Mouse (Mus musculus) midbrain, embryonic 12.5 days (tissue): ENCODE measurements around the gene Gm6588. TPM values are rescaled to one million over a fixed set of nuclear protein-coding genes. Genes with fewer than 3 reads are reported as not detected.

ENCODE experiments used
- ATAC-seq: fragments of 200-750 bp; cut with Nextera tagmentation; 2 replicates; pipeline ENCODE4 v1.8.0; 2017; ENCODE audit warnings: low read depth, moderate TSS enrichment, moderate library complexity; ENCODE audit not compliant: low FRiP score
- H3K27ac ChIP-seq: fragments of 300-500 bp; sonication (generic); replicated peaks from 2 replicates; pipeline ENCODE4 v1.5.1; 2016; ENCODE audit warnings: mild to moderate bottlenecking
- H3K27me3 ChIP-seq: fragments of 300-500 bp; sonication (generic); 2 replicates; pipeline ENCODE4 v1.6.1; 2016; ENCODE audit warnings: mild to moderate bottlenecking
- H3K36me3 ChIP-seq: fragments of 300-500 bp; sonication (generic); 2 replicates; pipeline ENCODE4 v1.6.1; 2016
- H3K4me1 ChIP-seq: fragments of 300-500 bp; sonication (generic); 2 replicates; pipeline ENCODE4 v1.6.1; 2016
- H3K4me2 ChIP-seq: fragments of 300-500 bp; sonication (generic); replicated peaks from 2 replicates; pipeline ENCODE4 v1.6.1; 2016; ENCODE audit warnings: mild to moderate bottlenecking, moderate library complexity
- H3K4me3 ChIP-seq: fragments of 300-500 bp; sonication (generic); 2 replicates; pipeline ENCODE4 v1.5.1; 2016; ENCODE audit warnings: mild to moderate bottlenecking
- H3K9ac ChIP-seq: fragments of 300-500 bp; sonication (generic); replicated peaks from 2 replicates; pipeline ENCODE4 v1.6.1; 2016; ENCODE audit warnings: mild to moderate bottlenecking, moderate library complexity
- H3K9me3 ChIP-seq: fragments of 300-500 bp; sonication (generic); 2 replicates; pipeline ENCODE4 v1.6.1; 2016; ENCODE audit warnings: mild to moderate bottlenecking
- WGBS: fragments of 180-500 bp; shearing (Covaris S2); methylation state at CpG from one replicate; pipeline ENCODE4 v1.1.7; 2016; 5-methylcytosine and 5-hydroxymethylcytosine counted together
- polyA plus RNA-seq: library from polyadenylated mRNA; unstranded; fragments of >200 nt; fragmentation: Nextera tagmentation; extraction: Ambion mirVana; gene quantifications from 2 replicates; pipeline ENCODE4 v1.2.1, GENCODE M21; 2016

The Gm6588 gene
- polyA plus RNA-seq, 1 experiment from 2014 or later, result 0.42 TPM

GRCm38 (mm10) chr5:112428944-112429343 is 20.3 kb upstream of the Gm6588 start:
- Histone ChIP-seq H3K4me3 (peak overlapping the region; percentile 14; the same call in 1 of the 2 replicates), H3K4me1 (peaks cover 19% of the 10 kb centered on the region), H3K9me3 (no peaks in the 10 kb centered on the region), H3K27ac (no peak overlapping the region), H3K27me3 (peaks cover 82% of the 10 kb centered on the region), H3K36me3 (no peaks in the 10 kb centered on the region), H3K9ac (no peak overlapping the region), H3K4me2 (peak overlapping the region; percentile 41)
- WGBS, result 11% methylated on average over 19 of the region's 19 CpGs
- peak; percentile 42; the same call in 1 of the 2 replicates for ATAC-seq

DNA sequence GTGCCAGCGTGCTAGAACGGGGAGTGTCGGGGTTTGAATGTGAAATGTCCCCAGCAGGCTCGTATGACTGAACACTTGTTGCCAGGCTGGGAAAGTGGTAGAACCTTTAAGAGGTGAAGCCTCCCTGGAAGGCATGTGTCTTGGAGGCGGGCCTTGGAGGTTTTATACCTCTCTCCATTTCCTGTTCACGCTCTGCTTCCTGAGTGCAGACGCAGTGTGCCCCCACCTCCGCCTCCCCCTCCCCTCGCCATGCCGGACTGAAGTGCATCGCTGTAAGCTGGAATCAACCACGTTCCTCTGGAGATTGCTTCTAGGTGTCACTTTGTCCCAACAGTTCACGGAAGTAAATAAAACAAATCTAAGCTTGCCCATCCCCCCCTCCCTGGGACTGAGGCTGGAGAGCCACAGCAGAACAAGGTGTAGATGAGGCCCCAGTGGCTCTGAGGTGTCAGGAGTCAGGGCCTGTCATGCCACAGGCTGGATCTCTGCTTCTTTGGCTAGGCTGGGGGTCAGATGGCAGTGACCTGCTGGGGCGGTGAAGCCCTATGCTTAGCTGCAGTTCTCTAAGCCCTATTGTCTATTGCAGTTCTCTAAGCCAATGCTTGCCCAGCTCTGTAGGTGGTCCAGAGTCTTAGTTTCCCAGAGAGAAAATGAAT is 18.0 kb upstream of the Gm6588 start:
- Histone ChIP-seq H3K27ac (no peak overlapping the region), H3K4me2 (no peak overlapping the region)
- 19% methylated on average over 14 of the region's 14 CpGs for WGBS

DNA sequence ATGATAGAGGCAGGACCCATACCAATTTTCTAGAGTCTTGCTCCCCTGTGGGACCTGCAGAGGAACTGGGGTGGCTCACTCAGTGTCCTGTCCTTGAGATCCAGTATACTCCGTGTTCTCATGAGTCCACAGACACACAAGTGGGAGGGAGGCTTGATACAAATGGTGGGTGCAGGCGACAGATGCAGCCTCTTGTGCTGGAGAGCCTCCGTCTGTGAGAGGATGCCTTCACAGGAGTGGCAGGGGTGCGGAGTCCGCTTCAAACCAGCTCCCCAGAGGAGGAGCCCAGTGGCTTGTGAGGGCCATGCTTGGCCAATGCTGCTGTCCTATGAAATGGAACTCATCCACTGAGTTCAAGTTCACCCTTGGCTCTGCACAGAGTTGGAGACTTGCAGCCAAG is 17.2 kb upstream of the Gm6588 start:
- Histone ChIP-seq H3K27ac (no peak overlapping the region), H3K4me3 (no peak overlapping the region), H3K36me3 (no peaks in the 10 kb centered on the region), H3K9ac (no peak overlapping the region; the same call in 1 of the 2 replicates), H3K4me1 (peaks cover 19% of the 10 kb centered on the region), H3K4me2 (no peak overlapping the region), H3K9me3 (no peaks in the 10 kb centered on the region), H3K27me3 (peaks cover 63% of the 10 kb centered on the region)
- ATAC-seq, result no peak
- 36% methylated on average over 5 of the region's 5 CpGs for WGBS

More for the DNA sequence above, 18.0 kb upstream of the Gm6588 start:
- H3K4me3 ChIP-seq, result no peak overlapping the region
- ATAC-seq, result no peak
- H3K36me3 ChIP-seq, result no peaks in the 10 kb centered on the region
- H3K9ac ChIP-seq, result no peak overlapping the region; the same call in 1 of the 2 replicates
- no peaks in the 10 kb centered on the region for H3K9me3 ChIP-seq
- H3K4me1 ChIP-seq, result peaks cover 19% of the 10 kb centered on the region
- peaks cover 71% of the 10 kb centered on the region for H3K27me3 ChIP-seq

- H3K4me3 ChIP-seq, result no peak overlapping the region
- no peak overlapping the region for H3K9ac ChIP-seq
- peaks cover 64% of the 10 kb centered on the region for H3K27me3 ChIP-seq
- WGBS, result under 1% methylated on average over 8 of the region's 8 CpGs
- H3K4me2 ChIP-seq, result no peak overlapping the region
- H3K4me1 ChIP-seq, result peaks cover 19% of the 10 kb centered on the region
- no peaks in the 10 kb centered on the region for H3K9me3 ChIP-seq
- no peaks in the 10 kb centered on the region for H3K36me3 ChIP-seq
- no peak overlapping the region for H3K27ac ChIP-seq
- 0 out of 2 replicates have a peak, but pooled peaks have one; percentile 20 for ATAC-seq
Measured at GRCm38 (mm10) chr5:112433004-112433403, 16.2 kb upstream of the Gm6588 start.

DNA sequence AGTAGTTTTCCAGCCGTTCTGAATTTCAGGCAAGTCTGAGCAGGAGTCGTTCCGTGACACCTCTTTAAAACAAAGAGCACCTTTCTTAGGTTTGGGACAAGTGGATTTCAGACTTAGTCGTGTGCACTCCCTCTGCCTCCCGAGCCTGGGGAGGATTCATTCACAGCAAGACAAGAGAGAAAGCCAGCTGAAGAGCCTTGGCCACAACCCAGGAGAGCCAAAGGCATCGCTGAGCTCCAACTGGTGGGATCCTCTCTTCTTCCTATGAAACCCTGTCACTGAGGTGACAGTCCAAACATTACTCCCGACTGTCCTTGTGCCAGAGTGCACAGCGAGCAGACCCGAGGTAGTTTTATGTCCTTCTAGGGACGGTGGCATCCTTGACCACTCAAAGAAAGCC is 10.7 kb upstream of the Gm6588 start:
- Histone ChIP-seq H3K9me3 (no peaks in the 10 kb centered on the region), H3K36me3 (no peaks in the 10 kb centered on the region), H3K27ac (no peak overlapping the region), H3K9ac (no peak overlapping the region), H3K27me3 (peaks cover 22% of the 10 kb centered on the region), H3K4me1 (no peaks in the 10 kb centered on the region), H3K4me3 (no peak overlapping the region), H3K4me2 (no peak overlapping the region)
- 71% methylated on average over 10 of the region's 10 CpGs for WGBS
- no peak for ATAC-seq

DNA sequence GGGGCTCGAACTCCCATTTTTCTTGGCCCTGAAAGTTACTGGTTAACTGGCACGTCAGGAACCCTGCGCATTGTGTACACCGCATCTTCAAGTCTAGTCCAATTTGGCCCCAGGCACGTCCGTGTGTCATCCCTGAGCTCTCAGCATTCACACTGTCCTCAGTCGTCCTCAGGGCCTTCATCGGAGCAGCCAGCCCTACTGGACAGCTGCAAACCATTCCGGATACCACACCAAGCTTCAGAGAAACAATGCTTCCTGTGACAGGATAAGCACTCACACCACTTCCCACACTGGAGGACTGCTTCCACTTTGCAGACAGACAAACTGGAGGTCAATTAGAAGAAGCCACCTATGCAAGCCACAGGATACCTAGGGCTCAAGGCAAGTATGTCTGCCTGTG is 3.9 kb downstream of the Gm6588 start:
- peaks cover 38% of the 10 kb centered on the region; the same call in 1 of the 2 replicates for H3K27me3 ChIP-seq
- no peak overlapping the region for H3K27ac ChIP-seq
- no peaks in the 10 kb centered on the region for H3K4me1 ChIP-seq
- ATAC-seq, result no peak
- H3K4me3 ChIP-seq, result no peak overlapping the region
- no peaks in the 10 kb centered on the region for H3K9me3 ChIP-seq
- no peak overlapping the region for H3K4me2 ChIP-seq
- WGBS, result 82% methylated on average over 9 of the region's 9 CpGs
- no peak overlapping the region for H3K9ac ChIP-seq
- 0 out of 2 replicates have a peak, but pooled peaks cover 6% of the 10 kb centered on the region for H3K36me3 ChIP-seq

DNA sequence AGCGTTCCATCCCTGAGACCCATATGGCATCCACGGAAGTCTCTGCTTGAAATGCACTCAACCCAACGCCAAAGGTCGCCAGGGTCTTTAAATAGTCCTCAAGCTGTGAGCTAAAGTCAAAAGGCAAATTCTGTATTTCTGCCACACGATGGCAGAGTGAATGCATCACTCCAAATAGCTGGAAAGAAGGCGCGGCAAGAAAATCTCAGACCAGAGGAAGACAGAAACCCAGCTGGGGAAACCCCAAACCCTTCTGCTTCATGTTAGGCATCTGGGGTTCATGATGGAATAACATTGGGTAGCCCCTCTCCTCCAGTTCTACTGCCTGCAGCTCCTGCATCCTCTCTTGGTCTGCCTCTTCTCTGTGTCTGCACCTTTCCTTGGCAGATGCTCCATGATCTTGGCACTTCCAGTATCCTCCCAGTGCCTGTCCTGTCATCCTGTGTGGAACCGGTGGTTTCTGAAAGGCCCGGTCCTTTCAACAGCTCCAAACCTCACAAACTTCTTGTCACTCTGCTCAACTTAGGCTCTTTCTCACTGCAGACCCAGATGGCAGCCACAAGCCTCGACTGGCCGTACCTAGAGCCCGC is 5.8 kb downstream of the Gm6588 start:
- H3K36me3 ChIP-seq, result 0 out of 2 replicates have a peak, but pooled peaks cover 6% of the 10 kb centered on the region
- no peak overlapping the region for H3K27ac ChIP-seq
- H3K9me3 ChIP-seq, result no peaks in the 10 kb centered on the region
- peaks cover 9% of the 10 kb centered on the region; the same call in 1 of the 2 replicates for H3K4me1 ChIP-seq
- ATAC-seq, result no peak
- 64% methylated on average over 12 of the region's 12 CpGs for WGBS
- no peak overlapping the region for H3K9ac ChIP-seq
- H3K4me2 ChIP-seq, result no peak overlapping the region
- H3K4me3 ChIP-seq, result no peak overlapping the region
- H3K27me3 ChIP-seq, result peaks cover 38% of the 10 kb centered on the region; the same call in 1 of the 2 replicates

GRCm38 (mm10) chr5:112459903-112460302 is 10.7 kb downstream of the Gm6588 start:
- 0 out of 2 replicates have a peak overlapping the region, but pooled peaks have one; percentile 15 for H3K27ac ChIP-seq
- 0 out of 2 replicates have a peak, but pooled peaks cover 6% of the 10 kb centered on the region for H3K36me3 ChIP-seq
- 66% methylated on average over 3 of the region's 3 CpGs for WGBS
- ATAC-seq, result no peak
- peaks cover 36% of the 10 kb centered on the region; the same call in 1 of the 2 replicates for H3K27me3 ChIP-seq
- H3K9me3 ChIP-seq, result no peaks in the 10 kb centered on the region
- H3K4me2 ChIP-seq, result no peak overlapping the region
- H3K4me3 ChIP-seq, result no peak overlapping the region
- no peak overlapping the region for H3K9ac ChIP-seq
- H3K4me1 ChIP-seq, result peaks cover 10% of the 10 kb centered on the region; the same call in 1 of the 2 replicates

GRCm38 (mm10) chr5:112466331-112466730 is 17.1 kb downstream of the Gm6588 start:
- Histone ChIP-seq H3K9ac (no peak overlapping the region), H3K27me3 (peaks cover 10% of the 10 kb centered on the region), H3K4me3 (no peak overlapping the region), H3K27ac (no peak overlapping the region), H3K36me3 (peaks cover 4% of the 10 kb centered on the region; the same call in 1 of the 2 replicates), H3K4me2 (no peak overlapping the region), H3K4me1 (no peaks in the 10 kb centered on the region), H3K9me3 (0 out of 2 replicates have a peak, but pooled peaks cover 3% of the 10 kb centered on the region)
- ATAC-seq, result no peak
- WGBS, result 67% methylated on average over 6 of the region's 6 CpGs

DNA sequence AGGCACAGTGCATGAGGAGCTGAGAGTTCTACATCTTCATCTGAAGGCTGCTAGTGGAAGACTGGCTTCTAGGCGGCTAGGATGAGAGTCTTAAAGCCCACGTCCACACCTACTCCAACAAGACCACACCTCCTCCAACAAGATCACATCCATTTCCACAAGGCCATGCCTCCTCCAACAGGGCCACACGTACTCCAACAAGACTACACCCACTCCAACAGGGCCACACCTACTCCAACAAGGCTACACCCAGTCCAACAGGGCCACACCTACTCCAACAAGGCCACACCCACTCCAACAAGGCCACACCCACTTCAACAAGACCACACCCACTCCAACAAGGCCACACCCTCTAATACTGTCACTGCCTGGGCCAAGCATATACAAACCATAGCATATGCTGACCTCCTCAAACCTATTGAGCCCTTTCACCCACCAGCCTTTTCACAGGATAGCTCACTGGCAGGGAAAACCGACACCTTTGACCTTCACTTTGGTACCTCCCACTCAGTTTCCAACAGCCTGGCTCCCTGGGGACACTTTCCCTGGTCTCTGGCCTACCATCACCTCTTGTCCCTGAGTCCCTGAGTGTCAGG is 19.9 kb downstream of the Gm6588 start:
- no peak overlapping the region for H3K4me2 ChIP-seq
- 80% methylated on average over 4 of the region's 4 CpGs for WGBS
- H3K4me1 ChIP-seq, result peaks cover 5% of the 10 kb centered on the region
- H3K4me3 ChIP-seq, result no peak overlapping the region
- H3K27ac ChIP-seq, result no peak overlapping the region
- H3K9me3 ChIP-seq, result 0 out of 2 replicates have a peak, but pooled peaks cover 3% of the 10 kb centered on the region
- ATAC-seq, result no peak
- H3K27me3 ChIP-seq, result peaks cover 14% of the 10 kb centered on the region
- H3K9ac ChIP-seq, result no peak overlapping the region
- H3K36me3 ChIP-seq, result peaks cover 4% of the 10 kb centered on the region; the same call in 1 of the 2 replicates

DNA sequence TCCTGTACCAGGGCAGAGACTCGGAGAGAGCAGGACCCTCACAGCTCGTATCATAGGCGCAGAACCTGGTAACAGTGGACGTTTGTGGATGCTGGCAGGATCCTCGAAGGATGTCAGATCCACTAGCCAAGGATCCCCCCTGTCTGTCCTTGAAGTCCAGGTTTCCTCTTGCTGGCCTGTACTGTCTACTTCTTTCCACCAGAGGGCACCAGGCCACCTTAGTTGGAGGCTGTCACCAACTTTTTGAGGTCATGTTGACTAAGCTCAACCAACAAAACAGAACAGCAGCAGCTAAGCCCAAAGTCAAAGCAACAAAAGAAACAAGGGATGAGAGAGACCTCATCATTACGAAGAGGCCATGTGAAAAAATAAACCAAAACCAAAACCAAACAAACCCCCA is 20.9 kb downstream of the Gm6588 start:
- ATAC-seq, result no peak
- 80% methylated on average over 6 of the region's 6 CpGs for WGBS

GRCm38 (mm10) chr5:112473453-112473852 is 24.2 kb downstream of the Gm6588 start:
- Histone ChIP-seq H3K36me3 (peaks cover 4% of the 10 kb centered on the region; the same call in 1 of the 2 replicates), H3K4me2 (no peak overlapping the region), H3K4me1 (peaks cover 18% of the 10 kb centered on the region), H3K27ac (no peak overlapping the region), H3K27me3 (peaks cover 39% of the 10 kb centered on the region), H3K9me3 (0 out of 2 replicates have a peak, but pooled peaks cover 3% of the 10 kb centered on the region), H3K4me3 (no peak overlapping the region), H3K9ac (no peak overlapping the region)
- no peak for ATAC-seq
- WGBS, result 45% methylated on average over 6 of the region's 6 CpGs

More for the DNA sequence above, 20.9 kb downstream of the Gm6588 start:
- H3K27me3 ChIP-seq, result peaks cover 19% of the 10 kb centered on the region
- peaks cover 6% of the 10 kb centered on the region for H3K4me1 ChIP-seq
- H3K4me3 ChIP-seq, result no peak overlapping the region
- H3K9me3 ChIP-seq, result 0 out of 2 replicates have a peak, but pooled peaks cover 3% of the 10 kb centered on the region
- H3K4me2 ChIP-seq, result no peak overlapping the region
- H3K36me3 ChIP-seq, result peaks cover 4% of the 10 kb centered on the region; the same call in 1 of the 2 replicates
- H3K27ac ChIP-seq, result no peak overlapping the region
- H3K9ac ChIP-seq, result no peak overlapping the region
